Mouse (Mus musculus): ENCODE results near the gene Nsmf.
A peak's percentile ranks its signal among the peaks of the same experiment; 100 is the strongest.

Gene Nsmf

GRCm38 (mm10) chr2:25054221-25055067, at the start of gene Nsmf:
Gene Nsmf, plus strand, starts transcription at chr2:25054355.
- peak; percentile 78 to 87 for DNase-seq (ENCODE audit: low spot score in 2 of 2)

DNA sequence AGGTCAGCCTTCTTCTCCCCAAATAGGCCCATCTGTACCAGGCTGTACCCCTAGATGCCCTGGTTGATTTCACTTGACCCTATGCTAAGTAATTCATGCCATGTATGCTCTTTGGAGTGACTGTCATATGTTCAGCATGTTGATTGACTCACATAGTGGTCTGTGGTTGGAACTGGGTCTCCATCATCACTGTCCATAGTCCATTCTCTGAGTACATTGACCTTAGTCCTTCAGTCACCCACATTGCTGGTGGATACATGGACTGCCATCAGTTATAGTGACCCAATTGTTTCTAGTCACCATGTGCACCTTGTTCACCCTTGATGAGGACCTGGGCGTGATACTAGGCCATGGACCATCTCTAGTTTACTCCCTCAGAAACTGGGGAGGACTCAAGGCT, 47.4 kb upstream of the Nsmf start:
- DNase-seq (ENCODE audit: low spot score in 2 of 2) = no peak

GRCm38 (mm10) chr2:25008250-25008649, 45.9 kb upstream of the Nsmf start:
- DNase-seq (ENCODE audit: low spot score in 2 of 2) = no peak

DNA sequence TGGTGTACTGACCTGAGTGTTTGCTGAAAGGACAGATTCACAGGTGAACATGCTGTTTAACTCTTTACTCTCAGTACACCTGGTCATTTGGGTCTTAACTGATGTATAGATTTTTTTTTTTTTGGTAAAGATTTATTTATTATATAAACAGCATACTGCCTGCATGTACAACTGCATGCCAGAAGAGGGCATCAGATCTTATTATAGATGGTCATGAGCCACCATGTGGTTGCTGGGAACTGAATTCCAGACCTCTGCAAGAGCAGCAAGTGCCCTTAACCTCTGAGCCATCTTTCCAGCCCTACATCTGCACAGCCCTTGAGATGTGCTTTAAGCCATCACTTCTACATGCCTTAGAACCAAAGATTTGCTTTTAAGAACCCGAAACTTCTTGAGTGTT, 31.5 kb upstream of the Nsmf start:
- DNase-seq (ENCODE audit: low spot score in 2 of 2) = no peak

DNA sequence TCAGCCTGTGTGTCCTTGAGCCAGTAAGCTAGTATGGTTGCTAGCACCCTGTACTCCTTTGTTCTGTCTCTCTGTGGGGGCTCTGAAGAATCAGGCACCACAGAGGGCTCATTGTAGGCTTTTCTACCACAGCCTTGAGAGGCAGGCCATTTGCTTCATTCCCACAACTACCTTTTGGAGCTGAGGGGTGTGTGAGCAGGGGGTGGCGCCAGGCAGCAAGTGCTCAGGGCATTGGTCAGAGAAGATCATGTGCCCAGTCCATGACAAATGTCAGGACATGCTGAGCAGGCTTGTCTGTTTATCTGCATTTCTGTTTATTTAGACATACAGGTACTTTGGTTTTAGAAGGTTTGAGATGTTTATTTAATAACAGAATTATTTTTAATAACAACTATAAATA, 29.0 kb upstream of the Nsmf start:
- DNase-seq (ENCODE audit: low spot score in 2 of 2) = no peak

DNA sequence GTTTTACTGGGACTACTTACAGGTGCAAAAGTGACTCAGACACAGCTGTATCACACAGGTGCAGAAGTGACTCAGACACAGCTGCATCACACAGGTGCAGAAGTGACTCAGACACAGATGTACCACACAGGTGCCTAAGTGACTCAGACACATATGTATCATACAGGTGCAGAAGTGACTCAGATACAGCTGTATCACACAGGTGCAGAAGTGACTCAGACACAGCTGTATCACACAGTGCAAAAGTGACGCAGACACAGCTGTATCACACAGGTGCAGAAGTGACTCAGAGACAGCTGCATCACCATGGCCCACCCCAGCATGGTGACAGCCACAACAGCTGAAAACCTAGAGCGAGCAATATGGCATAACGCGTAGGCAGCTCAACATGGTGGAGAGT, 19.2 kb upstream of the Nsmf start:
- DNase-seq (ENCODE audit: low spot score in 2 of 2) = no peak

DNA sequence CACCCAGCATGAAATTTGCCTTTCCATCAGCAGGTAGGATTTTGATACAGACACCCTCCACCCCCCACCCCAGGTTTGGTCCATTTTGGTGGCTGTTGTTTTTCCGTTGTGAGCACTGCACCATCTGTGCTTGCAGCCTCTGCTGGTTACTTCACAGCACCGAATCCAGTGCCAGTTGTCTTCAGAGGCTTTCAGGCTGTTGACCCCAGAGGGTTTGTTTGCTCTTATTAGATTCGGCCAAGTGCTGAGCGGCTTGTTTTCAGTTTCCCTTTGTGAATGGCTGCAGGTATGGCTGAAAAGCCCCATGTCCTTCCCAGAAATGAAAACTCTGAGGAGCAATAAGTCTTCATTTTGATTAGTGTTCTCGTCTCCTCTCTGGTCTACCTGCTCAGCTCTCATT, 14.1 kb upstream of the Nsmf start:
- no peak for DNase-seq (ENCODE audit: low spot score in 2 of 2)

DNA sequence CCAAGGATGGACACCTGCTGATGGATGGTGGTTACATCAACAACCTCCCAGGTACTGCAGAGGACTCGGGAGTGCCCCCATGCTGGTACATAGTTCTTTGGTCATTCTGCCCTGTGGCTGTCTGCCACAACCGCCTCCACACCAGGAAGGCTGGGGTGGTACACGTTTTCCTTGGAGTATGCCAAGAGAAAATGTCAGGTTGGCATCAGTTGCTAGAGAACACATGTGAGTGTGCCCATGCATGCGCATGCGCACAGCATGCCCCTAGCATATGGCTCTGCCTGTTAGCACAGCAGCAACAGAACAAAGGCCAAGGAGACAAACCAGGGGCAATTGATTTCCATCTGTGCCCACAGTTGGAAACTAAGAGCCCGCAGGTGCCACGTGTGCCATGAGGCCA, 3.2 kb upstream of the Nsmf start:
- no peak for DNase-seq (ENCODE audit: low spot score in 2 of 2)

GRCm38 (mm10) chr2:25051450-25051849, 2.7 kb upstream of the Nsmf start:
- DNase-seq (ENCODE audit: low spot score in 2 of 2) = no peak

- DNase-seq (ENCODE audit: low spot score in 2 of 2) = no peak
Observed at GRCm38 (mm10) chr2:25053101-25053500, 1.1 kb upstream of the Nsmf start.

- DNase-seq (ENCODE audit: low spot score in 2 of 2) = peak; percentile 63 to 73
Observed at GRCm38 (mm10) chr2:25055068-25055405, 882 bp downstream of the Nsmf start.

DNA sequence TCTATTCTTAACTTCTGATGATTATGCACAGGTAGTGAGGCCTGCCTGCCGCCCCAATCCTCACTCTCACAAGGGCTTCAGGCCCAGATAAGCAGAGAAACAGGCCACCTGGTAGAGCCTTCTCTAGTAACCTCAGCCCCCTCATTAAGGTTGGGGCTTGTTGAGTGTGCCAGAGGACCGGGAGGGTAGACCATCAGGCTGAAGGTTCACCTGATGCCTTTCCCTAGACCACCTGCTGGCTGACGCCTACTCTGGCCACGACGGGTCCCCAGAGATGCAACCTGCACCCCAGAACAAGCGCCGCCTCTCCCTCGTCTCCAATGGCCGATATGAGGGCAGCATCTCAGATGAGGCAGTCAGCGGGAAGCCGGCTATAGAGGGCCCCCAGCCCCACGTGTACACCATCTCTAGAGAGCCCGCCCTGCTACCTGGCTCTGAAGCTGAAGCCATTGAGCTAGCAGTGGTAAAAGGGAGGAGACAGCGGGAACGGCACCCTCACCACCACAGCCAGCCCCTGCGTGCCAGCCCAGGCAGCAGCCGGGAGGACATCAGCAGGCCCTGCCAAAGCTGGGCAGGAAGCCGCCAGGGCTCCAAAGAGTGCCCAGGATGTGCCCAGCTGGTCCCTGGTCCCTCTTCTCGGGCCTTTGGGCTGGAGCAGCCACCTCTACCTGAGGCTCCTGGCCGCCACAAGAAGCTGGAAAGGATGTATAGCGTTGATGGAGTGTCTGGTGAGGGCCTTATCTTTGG, 1.4 kb downstream of the Nsmf start:
- DNase-seq (ENCODE audit: low spot score in 2 of 2) = no peak

GRCm38 (mm10) chr2:25058926-25059325, 4.8 kb downstream of the Nsmf start:
- DNase-seq (ENCODE audit: low spot score in 2 of 2) = no peak

DNA sequence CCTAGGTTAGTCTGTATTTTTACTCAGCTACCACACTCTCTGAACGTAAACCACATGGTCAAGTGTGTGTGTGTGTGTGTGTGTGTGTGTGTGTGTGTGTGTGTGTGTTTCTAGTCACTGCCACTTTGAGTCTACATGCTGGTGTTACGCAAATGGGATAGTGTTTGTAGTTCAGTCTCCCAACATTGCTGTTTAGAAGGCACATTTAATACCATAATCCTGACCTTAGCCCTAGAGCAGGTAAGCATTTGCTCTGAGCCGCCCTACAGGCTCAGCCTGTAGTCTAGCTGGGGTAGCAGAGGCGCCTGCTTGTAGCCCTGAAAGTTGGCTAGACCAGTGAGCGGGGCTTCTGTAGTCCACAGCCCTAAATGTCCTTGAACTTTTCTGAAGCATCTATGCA, 9.4 kb downstream of the Nsmf start:
- no peak for DNase-seq (ENCODE audit: low spot score in 2 of 2)

GRCm38 (mm10) chr2:25064285-25064684, 10.1 kb downstream of the Nsmf start:
- no peak for DNase-seq (ENCODE audit: low spot score in 2 of 2)

DNA sequence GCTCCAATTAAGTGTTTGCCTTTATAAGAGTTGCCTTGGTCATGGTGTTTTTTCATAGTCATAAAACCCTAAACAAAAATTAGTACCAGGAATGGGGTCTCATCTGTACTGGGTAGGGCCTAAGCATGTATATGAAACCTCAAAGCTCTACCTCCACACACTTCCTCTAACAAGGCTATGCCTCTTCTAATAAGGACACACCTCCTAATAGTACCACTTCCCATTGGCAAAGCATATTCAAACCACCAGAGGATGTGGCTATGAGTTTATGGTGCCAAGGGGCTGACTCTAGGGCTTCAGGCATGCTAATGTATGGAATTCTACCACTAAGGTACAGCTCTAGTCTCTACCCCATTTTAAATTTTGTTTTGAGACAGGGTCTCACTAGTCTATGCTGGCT, 11.4 kb downstream of the Nsmf start:
- no peak for DNase-seq (ENCODE audit: low spot score in 2 of 2)

DNA sequence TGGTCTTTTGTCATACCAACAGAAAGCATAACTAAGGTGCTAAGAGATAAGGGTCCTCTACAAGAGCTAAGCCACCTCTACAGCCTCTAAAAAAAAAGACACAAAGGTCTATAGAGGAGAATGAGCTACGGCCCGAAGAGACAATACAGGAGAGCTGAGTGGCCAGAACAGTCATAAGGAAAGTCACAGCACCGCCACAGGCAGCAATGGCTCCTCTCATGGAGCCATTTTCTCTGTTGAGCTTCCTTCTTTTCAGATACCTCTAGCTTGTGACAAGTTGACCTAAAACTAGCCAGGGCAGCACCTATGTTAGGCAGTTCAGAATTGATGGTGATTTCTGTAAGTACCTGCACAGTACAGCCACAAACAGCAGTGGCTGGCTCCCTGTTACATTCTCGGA, 12.4 kb downstream of the Nsmf start:
- DNase-seq (ENCODE audit: low spot score in 2 of 2) = no peak

DNA sequence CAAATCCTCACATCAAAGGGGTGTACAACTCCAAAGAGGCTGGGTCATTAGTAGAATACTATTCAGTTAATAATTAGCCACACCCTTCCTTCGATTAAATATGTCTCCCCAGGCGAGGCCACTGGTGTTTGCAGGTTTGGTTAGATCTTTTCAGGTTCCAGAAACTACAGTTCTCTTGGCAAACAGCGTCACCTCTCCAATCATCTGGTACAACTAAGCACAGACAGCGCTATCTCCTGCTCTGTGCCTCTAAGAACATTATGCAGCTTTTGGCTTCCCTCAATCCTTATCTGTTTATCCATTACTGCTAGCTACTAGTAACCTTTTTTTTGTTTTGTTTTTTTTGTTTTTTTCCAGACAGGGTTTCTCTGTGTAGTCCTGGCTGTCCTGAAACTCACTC, 15.4 kb downstream of the Nsmf start:
- DNase-seq (ENCODE audit: low spot score in 2 of 2) = no peak

DNA sequence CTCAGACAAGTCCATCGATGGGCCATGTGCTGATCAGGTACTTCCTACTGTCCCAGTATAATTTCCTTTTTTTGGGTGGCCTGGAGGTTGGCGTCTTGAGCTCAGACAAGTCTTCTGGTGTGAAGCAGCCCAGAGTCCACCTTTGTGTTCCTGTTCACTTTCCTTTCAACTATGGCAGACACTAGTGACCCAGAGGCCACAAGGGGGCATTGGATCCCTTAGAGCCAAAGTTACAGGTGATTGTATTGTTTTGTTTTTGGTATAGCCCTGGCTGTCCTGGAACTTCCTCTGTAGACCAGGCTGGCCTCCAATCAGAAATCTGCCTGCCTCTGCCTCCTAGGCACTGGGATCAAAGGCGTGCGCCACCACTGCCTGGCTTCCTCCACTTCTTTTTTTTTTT, 18.2 kb downstream of the Nsmf start:
- DNase-seq (ENCODE audit: low spot score in 2 of 2) = no peak

- DNase-seq (ENCODE audit: low spot score in 2 of 2) = no peak
Observed at GRCm38 (mm10) chr2:25075506-25075905, 21.4 kb downstream of the Nsmf start.

GRCm38 (mm10) chr2:25078967-25079366, 24.8 kb downstream of the Nsmf start:
- no peak for DNase-seq (ENCODE audit: low spot score in 2 of 2)

DNA sequence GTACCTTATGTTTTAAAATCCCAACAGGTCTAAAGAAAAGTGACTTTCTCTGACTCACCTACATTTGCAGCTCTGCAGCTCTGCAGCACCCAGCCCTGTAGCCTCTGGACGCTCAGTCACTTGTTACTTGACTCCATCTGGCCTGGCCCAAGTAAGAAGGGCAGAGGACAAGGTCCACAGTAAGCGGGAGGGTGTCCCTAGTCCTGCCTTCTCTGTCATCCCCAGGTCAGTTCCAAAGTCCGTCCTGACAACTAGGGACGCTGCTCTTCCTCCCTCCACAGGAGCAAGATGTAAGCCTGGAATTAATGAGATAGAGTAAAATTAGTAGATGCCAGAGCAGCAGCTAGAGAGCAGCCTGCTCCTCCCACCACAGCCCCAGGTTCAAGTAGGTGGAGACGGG, 25.9 kb downstream of the Nsmf start, which contains the start of gene Entpd8:
TSS of gene Entpd8 (plus strand) at position 229 of the 400 bp plus-strand sequence.
- no peak for DNase-seq (ENCODE audit: low spot score in 2 of 2)

DNA sequence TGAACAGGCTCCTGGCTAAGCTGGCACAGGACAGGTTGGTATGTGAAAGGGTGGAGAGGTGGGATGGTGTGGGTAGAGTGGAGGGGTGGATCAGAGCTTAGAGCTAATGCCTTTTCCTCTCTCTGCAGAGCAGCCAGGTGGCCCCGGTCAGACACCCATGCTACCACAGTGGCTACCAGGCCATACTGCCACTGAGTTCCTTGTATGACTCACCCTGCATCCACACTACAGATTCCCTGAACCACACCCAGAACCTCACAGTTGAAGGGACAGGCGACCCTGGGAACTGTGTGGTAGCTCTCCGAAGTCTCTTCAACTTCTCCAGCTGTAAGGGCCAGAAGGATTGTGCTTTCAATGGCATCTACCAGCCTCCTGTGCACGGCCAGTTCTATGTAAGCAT, 29.5 kb downstream of the Nsmf start:
- no peak for DNase-seq (ENCODE audit: low spot score in 2 of 2)

All from frontal cortex, postnatal 14 days (tissue).